Mouse (Mus musculus): ENCODE measurements around the gene Pp2d1.

GRCm38 (mm10) chr17:53489007-53489378 lies 50.3 kb downstream of the Pp2d1 start:
- TF ChIP-seq POLR2A (IDR thresholded peaks at IDR 0.05; ENCODE audit: low read depth, low read length) (no peak), CTCF (IDR thresholded peaks at IDR 0.05; ENCODE audit: extremely low read depth, insufficient read length, insufficient replicate concordance, low read depth, low read length) (no peak)

Data from small intestine, adult 2 months (tissue).